ENCODE assay signal across 8 mouse cellular contexts in genomic region chr5:110177021-110177420, GRCm38 (mm10). TPM values are rescaled to one million over a fixed set of nuclear protein-coding genes. Genes with fewer than 3 reads are reported as not detected.
A peak's percentile ranks its signal among the peaks of the same experiment; 100 is the strongest.
DNase-seq lines count a peak whose midpoint lies in the region; ATAC-seq lines count a peak whose summit lies in the region.

No protein-coding gene starts in this region.

- H3K4me1 ChIP-seq in kidney, embryonic 15.5 days = peaks cover 15% of the 10 kb centered on the region
- peaks cover 10% of the 10 kb centered on the region for H3K4me1 ChIP-seq in hindbrain, embryonic 10.5 days (replicated peaks)

- WGBS in kidney, embryonic 15.5 days = 1% methylated on average over 19 of the region's 19 CpGs
- 5% methylated on average over 19 of the region's 19 CpGs for WGBS in hindbrain, embryonic 10.5 days

- peaks cover 5% of the 10 kb centered on the region for H3K36me3 ChIP-seq in kidney, embryonic 15.5 days
- peaks cover 15% of the 10 kb centered on the region for H3K36me3 ChIP-seq in hindbrain, embryonic 10.5 days

- ATAC-seq in kidney, embryonic 15.5 days (replicated peaks; ENCODE audit: low FRiP score) = no peak; the same call in none of the 2 replicates
- peak; percentile 4 for ATAC-seq in activated CD4-positive, CD25-positive, alpha-beta regulatory T cell, adult 4 months
- 0 out of 2 replicates have a peak, but pooled peaks have one; percentile 22 for ATAC-seq in megakaryocyte-erythroid progenitor cell, adult 5-6 weeks (replicated peaks; ENCODE audit: low FRiP score, low TSS enrichment, poor library complexity, severe bottlenecking)

- H3K4me2 ChIP-seq in kidney, embryonic 15.5 days = peak overlapping the region; percentile 75

- H3K4me3 ChIP-seq in kidney, embryonic 15.5 days (replicated peaks) = peak overlapping the region; percentile 84
- H3K4me3 ChIP-seq in hindbrain, embryonic 10.5 days = peak overlapping the region; percentile 96

- H3K27ac ChIP-seq in kidney, embryonic 15.5 days = peak overlapping the region; percentile 85
- H3K27ac ChIP-seq in hindbrain, embryonic 10.5 days = peak overlapping the region; percentile 92

- no peaks in the 10 kb centered on the region for H3K9me3 ChIP-seq in kidney, embryonic 15.5 days (replicated peaks)
- no peaks in the 10 kb centered on the region for H3K9me3 ChIP-seq in hindbrain, embryonic 10.5 days

- peak overlapping the region; percentile 80 for H3K9ac ChIP-seq in kidney, embryonic 15.5 days

- no peak for DNase-seq in kidney, postnatal 25 days
- DNase-seq in hindbrain, embryonic 10.5 days (ENCODE audit: low spot score) = no peak
- no peak for DNase-seq in cerebellum, adult 11-12 months
- DNase-seq in right cerebral cortex, adult 2 months (ENCODE audit: low spot score in 2 of 2) = no peak
- no peak for DNase-seq in layer of hippocampus, postnatal 14 days (ENCODE audit: low spot score in 2 of 2)

- no peaks in the 10 kb centered on the region for H3K27me3 ChIP-seq in kidney, embryonic 15.5 days
- H3K27me3 ChIP-seq in hindbrain, embryonic 10.5 days (ENCODE audit: insufficient read depth, poor library complexity, severe bottlenecking) = no peaks in the 10 kb centered on the region

RNA-seq across cellular contexts. Expression of gene Golga3, which starts 0.5 kb away (rescaled TPM):
- 19.0 and 19.4 TPM in 2 replicates for polyA plus RNA-seq in kidney, embryonic 15.5 days (2015; fragmentation: Nextera tagmentation; extraction: Ambion mirVana)
- polyA plus RNA-seq in activated CD4-positive, CD25-positive, alpha-beta regulatory T cell, adult 4 months (2017; shearing (Covaris generic)) = 10 to 100 TPM; 18.0 to 20.7 TPM
- polyA plus RNA-seq in hindbrain, embryonic 10.5 days (2016; fragmentation: Nextera tagmentation; extraction: Ambion mirVana) = 17.2 and 19.5 TPM in 2 replicates
- 20.2 and 25.2 TPM in 2 replicates for total RNA-seq in megakaryocyte-erythroid progenitor cell, adult 5-6 weeks (2014; fragmentation: Nextera tagmentation)
- total RNA-seq in megakaryocyte-erythroid progenitor cell, adult 5-6 weeks (2017) = 38.9 and 45.3 TPM in 2 replicates
- total RNA-seq in layer of hippocampus, postnatal 14 days (2021) = 10 to 100 TPM; 44.1 to 46.2 TPM

RNA-seq across cellular contexts. Expression of gene Chfr, which starts 41.4 kb away (rescaled TPM):
- 35.3 and 38.1 TPM in 2 replicates for polyA plus RNA-seq in kidney, embryonic 15.5 days (2015; fragmentation: Nextera tagmentation; extraction: Ambion mirVana)
- 10 to 100 TPM; 35.7 to 50.7 TPM for polyA plus RNA-seq in activated CD4-positive, CD25-positive, alpha-beta regulatory T cell, adult 4 months (2017; shearing (Covaris generic))
- 59.0 and 63.8 TPM in 2 replicates for polyA plus RNA-seq in hindbrain, embryonic 10.5 days (2016; fragmentation: Nextera tagmentation; extraction: Ambion mirVana)
- 32.4 and 33.7 TPM in 2 replicates for total RNA-seq in megakaryocyte-erythroid progenitor cell, adult 5-6 weeks (2014; fragmentation: Nextera tagmentation)
- 39.9 and 60.4 TPM in 2 replicates for total RNA-seq in megakaryocyte-erythroid progenitor cell, adult 5-6 weeks (2017)
- total RNA-seq in layer of hippocampus, postnatal 14 days (2021) = 10 to 100 TPM; 66.3 to 67.1 TPM

RNA-seq across cellular contexts. Expression of gene Ankle2, which starts 53.8 kb away (rescaled TPM):
- polyA plus RNA-seq in kidney, embryonic 15.5 days (2015; fragmentation: Nextera tagmentation; extraction: Ambion mirVana) = 29.7 and 32.2 TPM in 2 replicates
- polyA plus RNA-seq in activated CD4-positive, CD25-positive, alpha-beta regulatory T cell, adult 4 months (2017; shearing (Covaris generic)) = 10 to 100 TPM; 13.8 to 18.3 TPM
- polyA plus RNA-seq in hindbrain, embryonic 10.5 days (2016; fragmentation: Nextera tagmentation; extraction: Ambion mirVana) = 29.6 and 30.4 TPM in 2 replicates
- 27.2 and 30.6 TPM in 2 replicates for total RNA-seq in megakaryocyte-erythroid progenitor cell, adult 5-6 weeks (2014; fragmentation: Nextera tagmentation)
- total RNA-seq in megakaryocyte-erythroid progenitor cell, adult 5-6 weeks (2017) = 48.1 and 52.9 TPM in 2 replicates
- total RNA-seq in layer of hippocampus, postnatal 14 days (2021) = 10 to 100 TPM; 33.2 to 33.9 TPM
